Mouse (Mus musculus) E14TG2a.4 (cell line): ENCODE measurements around the gene Atp6v0a4.

Experiments used
- H3K27me3 ChIP-seq: 2 replicates; pipeline ENCODE4 v1.6.1; 2014; ENCODE audit warnings: low read length, control low read depth; ENCODE audit not compliant: insufficient read depth
- H3K36me3 ChIP-seq: 2 replicates; pipeline ENCODE4 v1.6.1; 2014; ENCODE audit warnings: low read length, control low read depth; ENCODE audit not compliant: insufficient read depth
- H3K4me1 ChIP-seq: replicated peaks from 2 replicates; pipeline ENCODE4 v1.6.1; 2014; ENCODE audit warnings: low read depth, low read length, control low read depth
- H3K4me3 ChIP-seq: replicated peaks from 2 replicates; pipeline ENCODE4 v1.5.1; 2014; ENCODE audit warnings: mild to moderate bottlenecking, low read length
- H3K9me3 ChIP-seq: 2 replicates; pipeline ENCODE4 v1.6.1; 2014; ENCODE audit warnings: low read length, control low read depth
- CTCF ChIP-seq: conservative IDR thresholded peaks from 2 replicates; pipeline ENCODE4 v1.5.1; 2014; ENCODE audit warnings: low read length
- NANOG ChIP-seq: IDR thresholded peaks from 2 replicates; pipeline ENCODE4 v1.6.1; 2014; ENCODE audit warnings: borderline replicate concordance, low read length, mixed read lengths
- POU5F1 ChIP-seq: IDR thresholded peaks from 2 replicates; pipeline ENCODE4 v1.6.1; 2014; ENCODE audit warnings: low read length, borderline replicate concordance

Atp6v0a4 gene

DNA sequence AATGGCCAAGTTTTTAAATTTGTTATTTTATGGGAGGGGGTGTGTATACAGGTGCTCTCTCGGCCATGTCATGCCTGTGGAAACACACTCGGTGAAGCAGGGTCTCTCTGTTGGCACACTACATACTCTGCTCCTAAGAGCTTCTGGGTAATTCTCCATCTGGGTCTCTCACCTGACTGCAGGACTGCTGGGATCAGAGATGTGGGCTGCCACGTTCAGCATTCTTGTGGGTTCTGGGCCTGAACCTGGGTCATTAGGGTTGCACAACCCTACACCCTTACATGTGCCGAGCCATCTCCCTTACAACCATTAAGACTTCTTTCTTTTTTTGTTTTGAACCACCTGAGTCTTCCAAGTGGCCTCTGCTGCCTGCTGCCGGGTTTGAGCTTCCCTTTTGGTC, 2.5 kb downstream of the Atp6v0a4 start:
- Histone ChIP-seq H3K4me3 (no peak overlapping the region), H3K9me3 (peaks cover 22% of the 10 kb centered on the region), H3K27me3 (no peaks in the 10 kb centered on the region), H3K36me3 (no peaks in the 10 kb centered on the region), H3K4me1 (peaks cover 3% of the 10 kb centered on the region; the same call in 1 of the 2 replicates)
- TF ChIP-seq POU5F1 (no peak), NANOG (no peak), CTCF (no peak)

DNA sequence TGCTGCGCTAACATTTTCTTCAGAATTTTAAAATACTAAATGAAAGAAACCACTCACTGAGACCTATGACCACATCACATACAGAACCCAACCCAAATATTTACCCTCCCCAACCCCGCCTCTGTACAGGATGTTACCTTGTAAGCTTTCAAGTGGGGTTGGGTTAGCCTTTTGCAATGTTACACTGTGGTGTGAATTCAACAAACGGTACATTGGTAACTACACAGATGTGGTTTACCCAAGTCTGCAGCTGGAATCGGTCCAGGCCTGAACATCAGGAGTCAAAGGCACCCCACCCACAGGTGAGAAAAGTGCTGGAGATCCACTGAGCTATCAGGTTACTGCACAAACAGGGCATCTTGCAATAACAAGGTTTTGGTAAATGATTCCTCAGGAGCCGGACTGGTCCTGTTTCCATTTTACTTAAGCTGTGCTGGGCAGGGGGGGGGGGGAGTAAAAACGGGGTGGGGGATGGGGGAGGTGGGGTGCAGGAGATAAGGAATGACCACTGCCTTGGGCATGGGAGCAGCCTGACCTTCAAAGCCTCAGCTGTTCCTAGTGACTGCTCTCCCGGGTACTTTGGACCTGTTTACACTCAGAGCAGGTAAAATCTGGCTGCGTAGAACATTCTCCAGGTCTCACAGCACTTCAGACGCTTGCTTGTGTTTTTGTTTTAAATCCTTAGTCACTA, 3.6 kb downstream of the Atp6v0a4 start:
- H3K4me3 ChIP-seq, result no peak overlapping the region
- TF ChIP-seq NANOG, result no peak
- TF ChIP-seq CTCF, result no peak
- no peak for TF ChIP-seq POU5F1
- H3K27me3 ChIP-seq, result no peaks in the 10 kb centered on the region
- no peaks in the 10 kb centered on the region for H3K36me3 ChIP-seq
- H3K4me1 ChIP-seq, result peaks cover 3% of the 10 kb centered on the region; the same call in 1 of the 2 replicates
- peaks cover 22% of the 10 kb centered on the region for H3K9me3 ChIP-seq

GRCm38 (mm10) chr6:38118341-38118740, 6.0 kb downstream of the Atp6v0a4 start:
- H3K36me3 ChIP-seq, result no peaks in the 10 kb centered on the region
- TF ChIP-seq POU5F1 (no peak), NANOG (no peak), CTCF (no peak)
- H3K4me1 ChIP-seq, result peaks cover 3% of the 10 kb centered on the region; the same call in 1 of the 2 replicates
- H3K9me3 ChIP-seq, result peaks cover 22% of the 10 kb centered on the region
- no peaks in the 10 kb centered on the region; the same call in 1 of the 2 replicates for H3K27me3 ChIP-seq
- no peak overlapping the region for H3K4me3 ChIP-seq

- Histone ChIP-seq H3K27me3 (no peaks in the 10 kb centered on the region; the same call in 1 of the 2 replicates), H3K4me1 (peaks cover 3% of the 10 kb centered on the region; the same call in 1 of the 2 replicates), H3K9me3 (peaks cover 22% of the 10 kb centered on the region), H3K36me3 (no peaks in the 10 kb centered on the region), H3K4me3 (no peak overlapping the region)
- TF ChIP-seq CTCF (no peak), NANOG (no peak), POU5F1 (no peak)
Observed at GRCm38 (mm10) chr6:38116107-38116770, 8.1 kb downstream of the Atp6v0a4 start.

GRCm38 (mm10) chr6:38110859-38111258, 13.5 kb downstream of the Atp6v0a4 start:
- no peaks in the 10 kb centered on the region for H3K36me3 ChIP-seq
- TF ChIP-seq NANOG (no peak), POU5F1 (no peak), CTCF (no peak)
- H3K4me3 ChIP-seq, result no peak overlapping the region
- H3K9me3 ChIP-seq, result no peaks in the 10 kb centered on the region
- H3K4me1 ChIP-seq, result peaks cover 43% of the 10 kb centered on the region
- peaks cover 3% of the 10 kb centered on the region for H3K27me3 ChIP-seq

DNA sequence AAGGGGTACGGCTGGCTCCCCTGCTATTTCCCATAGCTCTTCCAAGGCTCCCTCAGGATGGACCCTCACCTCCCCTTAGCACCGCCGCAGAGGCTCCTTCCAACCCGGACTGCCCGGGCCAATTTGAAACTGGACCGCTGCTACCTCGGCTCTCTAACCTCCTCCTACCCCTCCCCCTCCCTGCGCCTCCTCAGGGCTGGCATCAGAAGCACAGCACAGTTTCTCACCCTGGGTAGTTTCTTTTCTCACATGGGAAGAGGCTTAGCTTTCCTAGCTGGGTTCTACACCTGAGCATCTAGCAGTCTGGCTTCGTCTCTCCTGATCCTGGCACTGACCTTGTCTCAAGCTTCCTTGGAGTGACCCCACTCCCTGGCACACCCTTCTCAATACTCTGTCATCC, 14.5 kb downstream of the Atp6v0a4 start:
- peaks cover 3% of the 10 kb centered on the region; the same call in 1 of the 2 replicates for H3K27me3 ChIP-seq
- H3K4me3 ChIP-seq, result peak overlapping the region; percentile 63
- no peaks in the 10 kb centered on the region for H3K9me3 ChIP-seq
- TF ChIP-seq CTCF (no peak), POU5F1 (no peak), NANOG (no peak)
- no peaks in the 10 kb centered on the region for H3K36me3 ChIP-seq
- H3K4me1 ChIP-seq, result peaks cover 43% of the 10 kb centered on the region

DNA sequence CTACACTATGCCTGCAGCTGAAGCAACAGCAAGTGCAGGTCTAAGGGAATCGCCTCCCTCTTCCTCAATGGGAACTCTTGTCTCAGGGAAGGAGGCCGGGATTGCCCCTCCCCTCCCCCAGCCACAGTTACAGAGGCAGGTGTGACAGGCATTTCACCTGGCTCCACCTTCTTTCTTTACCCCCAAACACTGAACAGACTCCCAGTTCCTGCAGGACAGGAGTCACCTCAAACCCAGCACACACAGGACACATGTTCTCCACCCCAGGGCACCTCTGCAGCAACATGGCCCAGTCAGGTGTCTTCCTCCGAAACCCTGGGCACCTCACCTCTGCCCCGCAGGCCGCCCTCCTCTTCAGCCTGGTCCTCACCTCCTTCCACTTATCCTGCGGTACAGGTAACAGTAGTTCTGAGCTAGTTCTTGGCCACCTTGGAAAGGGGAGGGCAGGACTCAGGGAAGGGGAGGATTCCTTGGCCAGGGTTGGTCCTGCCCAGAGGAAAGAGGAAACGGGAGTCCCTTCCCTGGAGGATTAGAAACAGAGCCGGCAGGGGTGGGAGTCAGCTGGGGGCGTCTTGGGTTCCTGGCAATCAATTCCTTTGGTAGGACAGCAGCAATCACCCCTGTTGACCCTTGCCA, 15.1 kb downstream of the Atp6v0a4 start, which contains the start of gene Tmem213:
Gene Tmem213 (plus strand): TSS at position 96 of the 636 bp plus-strand sequence.
- no peaks in the 10 kb centered on the region for H3K36me3 ChIP-seq
- H3K4me3 ChIP-seq, result peak within 1 kb of the TSS; percentile 63
- H3K27me3 ChIP-seq, result peaks cover 3% of the 10 kb centered on the region; the same call in 1 of the 2 replicates
- no peaks in the 10 kb centered on the region for H3K9me3 ChIP-seq
- H3K4me1 ChIP-seq, result peaks cover 43% of the 10 kb centered on the region
- TF ChIP-seq POU5F1 (no peak), NANOG (no peak), CTCF (no peak)

DNA sequence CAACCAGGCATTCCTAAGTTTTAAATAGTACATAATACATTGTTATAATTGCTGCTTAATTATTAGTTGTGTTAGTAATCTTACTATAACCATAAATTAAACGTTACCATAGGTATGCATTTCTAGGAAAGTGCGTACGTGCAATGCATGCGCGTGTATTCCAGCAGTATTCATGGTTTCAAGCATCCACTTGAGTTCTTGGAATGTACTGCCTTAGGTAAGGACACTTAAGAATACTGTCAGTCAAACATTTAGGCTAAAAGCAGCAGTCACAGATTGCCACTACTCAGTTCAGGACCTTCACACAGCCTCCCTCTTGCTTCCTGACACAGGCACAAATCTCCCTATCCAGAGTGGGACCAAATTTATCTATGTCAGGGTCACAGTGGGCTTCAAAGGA, 15.9 kb downstream of the Atp6v0a4 start:
- H3K9me3 ChIP-seq, result no peaks in the 10 kb centered on the region
- H3K27me3 ChIP-seq, result peaks cover 3% of the 10 kb centered on the region; the same call in 1 of the 2 replicates
- H3K36me3 ChIP-seq, result no peaks in the 10 kb centered on the region
- no peak for TF ChIP-seq NANOG
- TF ChIP-seq POU5F1, result no peak
- no peak for TF ChIP-seq CTCF
- H3K4me3 ChIP-seq, result no peak overlapping the region
- peaks cover 49% of the 10 kb centered on the region for H3K4me1 ChIP-seq
